Mouse (Mus musculus): ENCODE measurements at regions not wholly inside any gene's neighbourhood (a gene's known extent, or its start where the extent isn't known, plus 50 kb on each side); places are given as distances from the start of the nearest gene placed in this dataset.

GRCm38 (mm10) chr12:54454606-54455005 is 201.8 kb downstream of the Sptssa start:
- no peak for ATAC-seq (replicated peaks; ENCODE audit: low FRiP score, low TSS enrichment, low read depth)
- Histone ChIP-seq H3K4me3 (ENCODE audit: low read depth, low read length) (no peak overlapping the region), H3K27ac (ENCODE audit: low read depth) (no peak overlapping the region), H3K27me3 (replicated peaks; ENCODE audit: control insufficient read depth, insufficient read depth, low read length) (no peaks in the 10 kb centered on the region), H3K4me1 (replicated peaks; ENCODE audit: control insufficient read depth, insufficient read depth, low read length) (0 out of 2 replicates have a peak, but pooled peaks cover 3% of the 10 kb centered on the region), H3K4me2 (ENCODE audit: low read length) (no peak overlapping the region), H3K9ac (ENCODE audit: low read length) (no peak overlapping the region), H3K36me3 (ENCODE audit: control insufficient read depth, insufficient read depth, low read length) (no peaks in the 10 kb centered on the region), H3K9me3 (ENCODE audit: control insufficient read depth, low read length) (no peaks in the 10 kb centered on the region)
- no peak for DNase-seq (ENCODE audit: low spot score)
- 71% methylated on average over 10 of the region's 10 CpGs for WGBS

GRCm38 (mm10) chr12:54453343-54453742 is 203.0 kb downstream of the Sptssa start:
- H3K4me1 ChIP-seq (replicated peaks; ENCODE audit: control insufficient read depth, insufficient read depth, low read length) = no peaks in the 10 kb centered on the region
- H3K27ac ChIP-seq (ENCODE audit: low read depth) = no peak overlapping the region
- 53% methylated on average over 4 of the region's 4 CpGs for WGBS
- no peak for ATAC-seq (replicated peaks; ENCODE audit: low FRiP score, low TSS enrichment, low read depth)
- no peak overlapping the region for H3K4me3 ChIP-seq (ENCODE audit: low read depth, low read length)
- no peak overlapping the region for H3K4me2 ChIP-seq (ENCODE audit: low read length)
- H3K9ac ChIP-seq (ENCODE audit: low read length) = no peak overlapping the region
- DNase-seq (ENCODE audit: low spot score) = no peak
- no peaks in the 10 kb centered on the region for H3K36me3 ChIP-seq (ENCODE audit: control insufficient read depth, insufficient read depth, low read length)
- H3K27me3 ChIP-seq (replicated peaks; ENCODE audit: control insufficient read depth, insufficient read depth, low read length) = no peaks in the 10 kb centered on the region
- H3K9me3 ChIP-seq (ENCODE audit: control insufficient read depth, low read length) = no peaks in the 10 kb centered on the region

- Histone ChIP-seq H3K36me3 (ENCODE audit: control insufficient read depth, insufficient read depth, low read length) (no peaks in the 10 kb centered on the region), H3K27ac (ENCODE audit: low read depth) (no peak overlapping the region), H3K9me3 (ENCODE audit: control insufficient read depth, low read length) (no peaks in the 10 kb centered on the region), H3K4me3 (ENCODE audit: low read depth, low read length) (no peak overlapping the region), H3K27me3 (replicated peaks; ENCODE audit: control insufficient read depth, insufficient read depth, low read length) (no peaks in the 10 kb centered on the region), H3K4me2 (ENCODE audit: low read length) (no peak overlapping the region), H3K9ac (ENCODE audit: low read length) (no peak overlapping the region), H3K4me1 (replicated peaks; ENCODE audit: control insufficient read depth, insufficient read depth, low read length) (no peaks in the 10 kb centered on the region; the same call in 1 of the 2 replicates)
- ATAC-seq (replicated peaks; ENCODE audit: low FRiP score, low TSS enrichment, low read depth) = no peak
- WGBS = 68% methylated on average over 10 of the region's 10 CpGs
- no peak for DNase-seq (ENCODE audit: low spot score)
Measured at GRCm38 (mm10) chr12:54450369-54450768, 206.0 kb downstream of the Sptssa start.

GRCm38 (mm10) chr12:54448221-54448620 is 208.2 kb downstream of the Sptssa start:
- H3K4me1 ChIP-seq (replicated peaks; ENCODE audit: control insufficient read depth, insufficient read depth, low read length) = peaks cover 5% of the 10 kb centered on the region; the same call in 1 of the 2 replicates
- no peaks in the 10 kb centered on the region for H3K36me3 ChIP-seq (ENCODE audit: control insufficient read depth, insufficient read depth, low read length)
- H3K27me3 ChIP-seq (replicated peaks; ENCODE audit: control insufficient read depth, insufficient read depth, low read length) = no peaks in the 10 kb centered on the region
- no peak for DNase-seq (ENCODE audit: low spot score)
- WGBS = 41% methylated on average over 2 of the region's 2 CpGs
- no peak for ATAC-seq (replicated peaks; ENCODE audit: low FRiP score, low TSS enrichment, low read depth)
- H3K9ac ChIP-seq (ENCODE audit: low read length) = no peak overlapping the region
- H3K27ac ChIP-seq (ENCODE audit: low read depth) = no peak overlapping the region
- no peak overlapping the region for H3K4me3 ChIP-seq (ENCODE audit: low read depth, low read length)
- no peaks in the 10 kb centered on the region for H3K9me3 ChIP-seq (ENCODE audit: control insufficient read depth, low read length)
- no peak overlapping the region for H3K4me2 ChIP-seq (ENCODE audit: low read length)

- no peak for DNase-seq (ENCODE audit: low spot score)
- H3K27ac ChIP-seq (ENCODE audit: low read depth) = no peak overlapping the region
- no peaks in the 10 kb centered on the region for H3K9me3 ChIP-seq (ENCODE audit: control insufficient read depth, low read length)
- H3K27me3 ChIP-seq (replicated peaks; ENCODE audit: control insufficient read depth, insufficient read depth, low read length) = no peaks in the 10 kb centered on the region
- H3K9ac ChIP-seq (ENCODE audit: low read length) = no peak overlapping the region
- H3K36me3 ChIP-seq (ENCODE audit: control insufficient read depth, insufficient read depth, low read length) = no peaks in the 10 kb centered on the region
- WGBS = 68% methylated on average over 3 of the region's 3 CpGs
- H3K4me2 ChIP-seq (ENCODE audit: low read length) = no peak overlapping the region
- no peak for ATAC-seq (replicated peaks; ENCODE audit: low FRiP score, low TSS enrichment, low read depth)
- H3K4me1 ChIP-seq (replicated peaks; ENCODE audit: control insufficient read depth, insufficient read depth, low read length) = peaks cover 7% of the 10 kb centered on the region; the same call in 1 of the 2 replicates
- H3K4me3 ChIP-seq (ENCODE audit: low read depth, low read length) = no peak overlapping the region
Measured at GRCm38 (mm10) chr12:54447354-54447753, 209.0 kb downstream of the Sptssa start.

GRCm38 (mm10) chr12:54446356-54446755 is 210.0 kb downstream of the Sptssa start:
- H3K27me3 ChIP-seq (replicated peaks; ENCODE audit: control insufficient read depth, insufficient read depth, low read length) = no peaks in the 10 kb centered on the region
- H3K9me3 ChIP-seq (ENCODE audit: control insufficient read depth, low read length) = no peaks in the 10 kb centered on the region
- peaks cover 7% of the 10 kb centered on the region; the same call in 1 of the 2 replicates for H3K4me1 ChIP-seq (replicated peaks; ENCODE audit: control insufficient read depth, insufficient read depth, low read length)
- H3K9ac ChIP-seq (ENCODE audit: low read length) = no peak overlapping the region
- no peak overlapping the region for H3K27ac ChIP-seq (ENCODE audit: low read depth)
- H3K4me3 ChIP-seq (ENCODE audit: low read depth, low read length) = no peak overlapping the region
- ATAC-seq (replicated peaks; ENCODE audit: low FRiP score, low TSS enrichment, low read depth) = no peak
- no peaks in the 10 kb centered on the region for H3K36me3 ChIP-seq (ENCODE audit: control insufficient read depth, insufficient read depth, low read length)
- DNase-seq (ENCODE audit: low spot score) = no peak
- H3K4me2 ChIP-seq (ENCODE audit: low read length) = no peak overlapping the region
- WGBS = 88% methylated on average over 7 of the region's 7 CpGs

GRCm38 (mm10) chr12:54444416-54444815 is 212.0 kb downstream of the Sptssa start:
- H3K4me3 ChIP-seq (ENCODE audit: low read depth, low read length) = no peak overlapping the region
- no peak overlapping the region for H3K4me2 ChIP-seq (ENCODE audit: low read length)
- H3K36me3 ChIP-seq (ENCODE audit: control insufficient read depth, insufficient read depth, low read length) = no peaks in the 10 kb centered on the region
- H3K4me1 ChIP-seq (replicated peaks; ENCODE audit: control insufficient read depth, insufficient read depth, low read length) = peaks cover 7% of the 10 kb centered on the region; the same call in 1 of the 2 replicates
- peak overlapping the region; percentile 5; the same call in 1 of the 2 replicates for H3K27ac ChIP-seq (ENCODE audit: low read depth)
- no peaks in the 10 kb centered on the region for H3K9me3 ChIP-seq (ENCODE audit: control insufficient read depth, low read length)
- ATAC-seq (replicated peaks; ENCODE audit: low FRiP score, low TSS enrichment, low read depth) (no peak), DNase-seq (ENCODE audit: low spot score) (no peak)
- H3K9ac ChIP-seq (ENCODE audit: low read length) = no peak overlapping the region
- WGBS = 45% methylated on average over 4 of the region's 4 CpGs
- H3K27me3 ChIP-seq (replicated peaks; ENCODE audit: control insufficient read depth, insufficient read depth, low read length) = no peaks in the 10 kb centered on the region

- no peaks in the 10 kb centered on the region for H3K27me3 ChIP-seq (replicated peaks; ENCODE audit: control insufficient read depth, insufficient read depth, low read length)
- DNase-seq (ENCODE audit: low spot score) (no peak), ATAC-seq (replicated peaks; ENCODE audit: low FRiP score, low TSS enrichment, low read depth) (no peak)
- H3K9ac ChIP-seq (ENCODE audit: low read length) = no peak overlapping the region
- 63% methylated on average over 2 of the region's 2 CpGs for WGBS
- no peak overlapping the region for H3K4me3 ChIP-seq (ENCODE audit: low read depth, low read length)
- H3K27ac ChIP-seq (ENCODE audit: low read depth) = no peak overlapping the region
- H3K4me1 ChIP-seq (replicated peaks; ENCODE audit: control insufficient read depth, insufficient read depth, low read length) = peaks cover 7% of the 10 kb centered on the region; the same call in 1 of the 2 replicates
- H3K4me2 ChIP-seq (ENCODE audit: low read length) = no peak overlapping the region
- no peaks in the 10 kb centered on the region for H3K9me3 ChIP-seq (ENCODE audit: control insufficient read depth, low read length)
- no peaks in the 10 kb centered on the region for H3K36me3 ChIP-seq (ENCODE audit: control insufficient read depth, insufficient read depth, low read length)
Measured at GRCm38 (mm10) chr12:54443285-54443684, 213.1 kb downstream of the Sptssa start.

- Histone ChIP-seq H3K9me3 (ENCODE audit: control insufficient read depth, low read length) (no peaks in the 10 kb centered on the region), H3K4me2 (ENCODE audit: low read length) (no peak overlapping the region), H3K4me3 (ENCODE audit: low read depth, low read length) (no peak overlapping the region), H3K27ac (ENCODE audit: low read depth) (no peak overlapping the region), H3K9ac (ENCODE audit: low read length) (no peak overlapping the region), H3K4me1 (replicated peaks; ENCODE audit: control insufficient read depth, insufficient read depth, low read length) (0 out of 2 replicates have a peak, but pooled peaks cover 7% of the 10 kb centered on the region), H3K27me3 (replicated peaks; ENCODE audit: control insufficient read depth, insufficient read depth, low read length) (no peaks in the 10 kb centered on the region), H3K36me3 (ENCODE audit: control insufficient read depth, insufficient read depth, low read length) (no peaks in the 10 kb centered on the region)
- no peak for DNase-seq (ENCODE audit: low spot score)
- ATAC-seq (replicated peaks; ENCODE audit: low FRiP score, low TSS enrichment, low read depth) = no peak
- WGBS = 63% methylated on average over 11 of the region's 11 CpGs
Measured at GRCm38 (mm10) chr12:54442408-54442807, 214.0 kb downstream of the Sptssa start.
